Mouse (Mus musculus): ENCODE measurements around the gene Htr7. TPM values are rescaled to one million over a fixed set of nuclear protein-coding genes. Genes with fewer than 3 reads are reported as not detected.

Gene Htr7
- total RNA-seq, 2 experiments from 2014 or later: 0.69 to 0.87 TPM

- DNase-seq: no peak
Measured at GRCm38 (mm10) chr19:35957656-35958055, 99.7 kb downstream of the Htr7 start.

DNA sequence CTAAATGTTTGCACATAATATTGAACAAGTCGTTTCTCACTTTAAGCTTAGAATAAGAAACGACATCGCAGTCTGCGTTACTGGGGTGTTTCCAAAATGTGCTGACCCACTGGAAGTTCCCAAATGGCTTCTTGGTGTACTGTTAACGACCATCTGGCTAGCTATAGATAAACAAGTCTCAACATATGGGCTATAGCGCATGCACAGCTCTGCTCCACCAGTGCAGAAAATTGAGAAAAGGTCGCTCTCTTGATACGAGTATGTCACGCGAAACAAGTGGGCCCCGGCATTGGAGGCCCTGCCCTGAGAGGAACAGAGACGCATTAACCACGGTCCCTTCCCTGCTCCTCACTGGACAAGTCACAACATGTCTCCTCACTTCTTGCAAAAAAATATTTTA is 101.6 kb downstream of the Htr7 start:
- DNase-seq: no peak

DNA sequence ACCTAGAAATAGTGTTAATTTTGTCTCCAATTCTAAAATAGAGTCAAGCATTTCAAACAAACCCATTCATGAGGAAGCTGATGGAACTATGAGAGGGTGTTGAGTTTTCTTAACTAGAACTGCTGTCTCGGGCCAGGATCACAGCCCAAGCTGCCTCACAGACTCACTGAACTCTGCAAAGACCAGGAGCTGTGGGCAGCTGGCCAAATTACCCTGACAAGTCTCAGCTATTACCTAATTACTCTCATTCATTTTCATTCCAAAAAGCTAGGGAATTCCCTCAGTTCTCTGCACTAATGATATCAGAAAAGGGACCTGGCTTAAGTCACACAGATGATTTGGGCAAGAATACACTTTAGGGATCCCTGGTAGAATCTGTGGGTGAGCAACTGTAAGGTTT is 107.4 kb downstream of the Htr7 start:
- DNase-seq: no peak

DNA sequence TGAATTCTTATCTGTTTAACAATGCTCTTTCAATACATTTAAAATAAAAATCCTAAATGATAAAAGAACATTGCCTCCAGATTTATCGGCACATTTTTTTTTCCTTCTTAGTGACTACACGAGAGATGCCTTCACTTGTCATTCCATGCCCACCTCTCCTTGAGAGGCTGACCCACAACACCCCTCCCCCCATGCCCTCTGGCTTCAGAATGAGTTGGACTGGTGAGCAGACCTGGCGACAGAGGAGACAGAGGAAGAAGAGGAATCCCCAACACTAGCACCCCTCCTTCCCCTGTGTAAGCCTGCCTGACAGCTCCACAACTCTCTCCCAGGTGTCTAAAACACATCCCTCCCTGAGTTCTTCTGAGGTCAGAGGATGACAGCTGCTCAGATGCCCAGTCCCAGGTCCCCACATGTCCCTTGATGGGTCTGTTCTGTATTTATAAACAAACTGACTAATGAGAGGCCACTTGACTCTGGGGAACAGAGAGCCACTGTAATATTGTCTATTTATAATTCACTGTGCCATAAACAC is 132.3 kb downstream of the Htr7 start:
- DNase-seq: peak in 1 of 2 experiments; percentile 2

GRCm38 (mm10) chr19:35924418-35924817 is 132.9 kb downstream of the Htr7 start:
- DNase-seq: peak; percentile 82 to 85

Other genes with a start within 250 kb of the Htr7 start
- 10 to 100 TPM; 16.2 to 17.3 TPM for gene Rpp30, start 26.2 kb upstream of the Htr7 start, total RNA-seq (2021)
- 100 to 1,000 TPM; 603 to 858 TPM for gene Ankrd1, start 62.6 kb upstream of the Htr7 start, total RNA-seq (2021)